Mouse (Mus musculus) cerebellum, adult 9-10 months (tissue): ENCODE results near the gene 4930579G24Rik.
A peak's percentile ranks its signal among the peaks of the same experiment; 100 is the strongest.

Experiments
- DNase-seq: peaks from one replicate; pipeline ENCODE4 v3.0.0; 2022

4930579G24Rik gene

DNA sequence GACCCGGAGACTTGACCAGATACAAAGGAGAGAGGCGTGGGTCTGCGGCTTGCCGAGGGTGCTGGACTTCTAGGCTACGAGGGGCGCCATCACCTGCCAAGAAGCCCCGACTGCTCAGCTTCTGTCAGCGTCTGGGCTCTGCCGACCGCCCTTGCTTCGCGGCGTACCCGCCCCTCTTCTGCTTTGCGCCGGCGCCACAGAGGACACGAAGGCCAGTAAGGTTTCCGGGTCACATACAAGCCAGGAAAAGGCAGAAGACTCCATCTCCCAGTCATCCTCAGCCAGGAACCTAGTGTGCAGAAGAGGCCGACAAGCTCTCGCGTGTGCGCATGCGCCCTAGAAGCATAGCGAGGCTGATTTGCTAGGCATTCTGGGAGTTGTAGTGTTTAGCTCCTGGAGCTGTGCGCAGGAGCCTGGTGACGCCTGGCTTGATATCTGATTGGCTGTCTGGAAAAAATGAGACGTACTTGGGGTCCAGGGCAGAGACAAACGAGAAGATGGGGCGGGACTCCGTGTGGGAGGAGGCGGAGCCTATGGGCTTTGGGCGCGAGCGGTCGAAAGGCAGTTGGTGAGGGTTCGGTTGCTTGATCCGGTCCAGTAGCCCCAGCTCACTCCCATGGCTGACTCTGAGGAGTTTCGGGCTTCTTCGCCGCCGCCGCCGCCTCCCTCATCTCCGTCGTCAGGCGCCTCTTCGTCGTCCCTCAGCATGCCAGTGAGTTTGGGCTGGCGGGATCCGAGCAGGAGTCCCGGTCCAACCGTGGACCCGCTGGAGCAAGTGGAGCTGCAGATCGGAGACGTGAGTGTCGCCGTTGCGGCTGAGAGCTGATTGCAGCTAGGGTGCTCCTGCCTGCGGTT lies at the start of gene 4930579G24Rik:
Gene 4930579G24Rik (plus strand): TSS at position 519 of the 855 bp plus-strand sequence.
- DNase-seq = peak; percentile 99

DNA sequence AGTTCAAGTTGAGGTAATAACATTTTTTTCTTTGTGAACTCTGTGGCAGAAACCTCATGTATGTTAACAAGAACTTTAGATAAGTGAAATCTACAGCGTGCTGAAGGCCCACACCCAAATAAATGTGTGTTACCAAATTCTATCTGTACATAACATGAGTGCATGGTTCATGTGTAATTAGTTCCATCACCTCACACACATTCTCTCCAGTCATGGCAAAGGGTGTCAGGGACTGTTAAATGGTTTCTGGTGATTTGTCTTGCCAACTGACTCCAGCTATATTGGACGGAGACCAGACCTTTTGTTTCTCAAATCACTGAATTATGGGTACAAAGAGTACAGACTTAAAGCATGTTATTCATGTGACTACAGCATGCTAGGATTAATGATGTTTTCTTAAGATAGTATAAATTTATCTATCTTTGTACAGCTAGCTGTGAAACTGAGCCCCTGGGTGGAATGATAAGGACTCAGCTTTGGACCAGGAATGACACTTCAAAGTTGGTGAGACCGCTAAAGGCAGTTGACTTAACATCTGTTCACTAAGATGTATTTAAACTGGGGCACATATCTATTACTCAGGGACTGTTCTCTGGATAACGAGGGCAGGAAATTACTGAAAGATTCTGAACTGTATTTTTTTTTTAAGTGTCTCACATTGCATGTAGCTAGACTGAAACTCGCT lies 48.8 kb upstream of the 4930579G24Rik start:
- DNase-seq = no peak

DNA sequence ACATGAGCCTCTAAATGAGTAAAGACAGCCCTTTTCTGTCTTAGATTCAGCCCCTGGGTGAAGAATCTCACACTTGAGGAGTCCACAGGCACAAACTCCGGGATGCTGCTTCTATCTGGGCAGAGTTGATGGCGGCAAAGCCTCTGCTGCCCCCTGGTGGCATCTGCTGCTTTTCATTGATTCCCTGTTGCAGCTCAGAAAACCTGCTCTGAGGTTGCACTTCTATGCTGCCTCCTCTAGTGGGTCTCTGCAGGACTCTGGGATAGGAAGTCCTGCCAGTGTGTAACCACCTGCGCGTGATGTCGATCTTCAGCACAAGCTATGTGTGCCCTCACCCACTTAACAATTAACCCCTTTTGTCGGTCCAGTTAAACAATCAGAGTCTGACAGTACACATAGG lies 42.1 kb upstream of the 4930579G24Rik start:
- peak; percentile 95 for DNase-seq

DNA sequence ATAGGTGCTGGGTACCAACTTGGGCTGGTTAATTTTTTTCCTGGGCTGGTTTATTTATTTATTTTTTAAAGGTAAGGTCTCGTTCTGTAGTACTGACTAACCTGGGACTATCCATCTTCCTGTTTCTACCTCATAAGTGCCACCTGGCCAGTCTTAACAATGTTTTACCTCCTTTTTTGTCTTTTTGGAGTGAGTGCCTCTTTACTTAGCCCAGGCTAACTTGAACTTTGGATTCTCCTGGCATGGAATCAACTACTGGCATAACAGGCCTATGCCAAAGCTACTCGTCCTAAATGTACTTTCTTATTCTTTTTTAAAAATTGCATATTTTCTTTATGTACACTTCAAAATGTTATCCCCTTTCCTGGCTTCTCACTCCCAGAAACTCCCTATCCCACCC lies 39.2 kb upstream of the 4930579G24Rik start:
- DNase-seq = no peak

DNA sequence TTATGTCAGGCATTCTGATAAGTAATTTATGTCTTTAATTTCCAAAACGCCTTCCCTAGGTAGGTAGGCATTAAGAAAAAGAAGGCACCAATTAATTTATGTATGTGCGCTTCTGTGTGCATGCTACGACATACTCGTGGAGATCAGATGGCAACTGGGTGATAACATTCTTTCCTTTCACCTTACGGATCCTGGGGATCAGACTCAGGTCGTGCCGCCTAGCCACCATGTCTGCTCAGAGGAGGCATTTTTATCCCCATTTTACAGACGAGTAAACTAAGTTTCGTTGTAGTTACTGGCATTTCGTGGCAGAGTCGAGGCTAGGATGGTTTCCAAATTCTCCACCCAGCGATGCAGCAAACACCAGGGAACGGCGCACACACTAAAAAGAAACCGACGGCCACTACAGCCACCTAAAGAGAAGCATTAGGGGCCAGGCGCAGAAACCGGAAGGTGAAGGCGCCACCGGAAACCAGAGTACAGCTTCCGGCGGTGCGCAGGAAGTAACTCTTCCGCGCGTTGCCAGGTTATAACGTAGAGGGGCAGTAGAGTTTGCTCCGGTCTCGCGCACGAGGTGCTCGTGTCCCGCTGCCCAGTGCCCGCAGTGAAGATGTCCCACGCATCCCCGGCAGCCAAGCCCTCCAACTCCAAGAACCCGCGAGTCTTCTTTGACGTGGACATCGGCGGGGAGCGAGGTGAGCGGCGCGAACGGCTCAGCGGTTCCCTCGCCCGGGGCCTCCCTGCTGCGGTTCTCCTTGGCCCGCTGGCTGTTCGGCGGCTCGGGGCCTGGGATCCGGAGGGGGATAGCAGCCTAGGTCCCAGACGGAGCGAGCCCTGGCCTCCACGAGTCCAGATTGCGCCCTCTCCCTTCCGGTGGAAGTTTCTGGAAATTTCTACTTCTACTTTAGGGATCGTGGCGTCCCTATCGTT lies 37.8 kb upstream of the 4930579G24Rik start, which contains the start of gene Ppid:
Gene Ppid (plus strand): TSS at position 480 of the 930 bp plus-strand sequence.
- peak; percentile 70 for DNase-seq

DNA sequence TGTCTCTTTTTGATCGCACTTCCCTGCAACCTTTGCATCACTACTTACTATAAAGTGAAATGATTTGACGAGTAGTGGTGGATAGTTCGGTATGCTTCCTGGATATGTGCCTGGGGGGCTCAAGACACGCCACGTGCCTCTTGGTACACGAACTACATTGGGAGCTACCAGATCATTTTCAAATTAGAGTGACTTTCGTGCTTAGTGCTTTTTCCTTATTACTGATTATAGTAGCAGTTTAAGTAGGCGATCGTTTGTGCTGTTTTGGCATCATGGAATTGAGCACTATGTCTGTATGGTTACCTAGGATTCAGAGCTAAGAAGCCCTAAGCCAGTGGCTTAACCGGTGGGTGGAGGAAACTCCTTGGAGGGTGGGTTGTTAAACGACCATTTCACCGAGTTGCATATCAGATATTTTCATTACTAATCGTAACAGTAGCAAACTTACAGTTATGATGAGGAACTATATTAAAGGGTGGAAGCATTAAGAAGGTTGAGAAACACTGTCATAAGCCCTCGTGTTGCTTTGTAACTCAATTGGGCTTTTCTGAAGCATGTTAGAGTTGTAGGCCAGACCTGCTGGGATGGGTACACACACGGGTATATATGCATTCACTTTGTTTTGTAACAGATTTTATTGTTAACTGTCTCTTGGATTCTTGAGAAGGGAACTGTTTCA lies 36.9 kb upstream of the 4930579G24Rik start:
- peak; percentile 31 for DNase-seq

DNA sequence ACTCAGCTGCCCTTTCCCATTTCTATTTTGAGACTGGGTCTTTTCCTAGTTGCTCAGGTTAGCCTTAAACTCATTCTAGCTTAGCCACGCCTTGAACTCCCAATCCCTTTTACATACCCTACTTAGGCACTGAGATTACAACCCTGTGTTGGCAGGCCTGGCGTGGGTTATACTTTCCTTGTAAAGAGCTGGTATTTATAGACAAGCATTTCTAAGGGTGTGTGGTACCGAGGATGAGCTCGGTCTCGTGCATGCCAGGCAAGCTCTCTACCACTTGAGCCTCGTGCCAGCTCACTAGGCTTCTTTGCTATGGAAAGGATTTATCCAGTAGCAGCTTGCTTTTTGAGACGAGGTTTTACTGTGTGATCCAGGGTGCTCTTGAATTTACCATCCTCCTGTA lies 33.4 kb upstream of the 4930579G24Rik start:
- no peak for DNase-seq

DNA sequence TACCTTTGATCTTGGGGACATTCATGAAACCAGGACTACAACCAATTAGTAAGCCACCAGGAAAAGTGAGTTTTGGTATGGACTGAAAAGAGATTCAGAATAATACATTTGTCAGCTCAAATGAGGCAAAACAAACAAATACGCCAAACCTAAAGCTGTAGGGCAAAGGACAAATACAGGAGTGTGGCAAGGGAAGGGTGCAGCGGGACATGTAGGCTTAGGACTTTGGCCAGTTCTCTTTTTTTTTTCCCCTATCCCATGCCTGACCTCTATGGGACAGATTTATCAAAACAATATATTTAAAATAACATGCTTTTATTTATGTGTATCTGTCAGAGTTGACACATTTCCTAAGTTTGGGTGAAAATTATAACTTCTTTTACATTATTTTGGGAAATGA lies 19.0 kb upstream of the 4930579G24Rik start:
- no peak for DNase-seq

DNA sequence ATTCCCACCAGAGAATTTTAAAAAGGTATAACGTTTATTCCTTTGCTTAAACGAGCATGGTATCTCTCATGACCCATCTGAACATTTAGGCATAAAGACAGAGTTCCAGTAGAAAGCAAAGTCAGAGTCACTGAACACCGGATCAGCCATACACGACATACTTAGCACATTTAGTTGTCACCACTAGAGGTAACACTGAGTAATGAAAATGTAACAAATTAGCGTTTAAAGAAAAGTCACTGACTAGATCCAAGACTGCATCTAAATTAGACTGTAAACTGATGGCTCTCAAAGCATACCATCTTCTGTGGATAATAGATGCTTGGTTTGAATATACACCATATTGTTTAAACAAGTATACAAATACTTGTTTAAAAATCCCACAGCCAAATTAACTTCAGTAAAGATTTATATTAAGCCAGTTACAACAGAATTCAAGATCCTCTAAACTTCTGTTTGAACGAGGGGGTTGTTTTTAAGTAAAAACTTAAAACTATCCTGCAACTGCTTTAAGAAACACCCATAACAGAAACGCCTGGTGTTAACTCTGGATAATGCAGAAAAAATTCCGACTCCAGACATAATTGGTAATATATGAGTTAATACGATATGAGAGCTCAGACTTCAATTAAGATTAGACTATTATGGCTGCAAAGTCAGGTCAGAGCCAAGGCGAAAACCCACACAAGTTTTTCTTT lies 1.2 kb upstream of the 4930579G24Rik start:
- peak; percentile 21 for DNase-seq

DNA sequence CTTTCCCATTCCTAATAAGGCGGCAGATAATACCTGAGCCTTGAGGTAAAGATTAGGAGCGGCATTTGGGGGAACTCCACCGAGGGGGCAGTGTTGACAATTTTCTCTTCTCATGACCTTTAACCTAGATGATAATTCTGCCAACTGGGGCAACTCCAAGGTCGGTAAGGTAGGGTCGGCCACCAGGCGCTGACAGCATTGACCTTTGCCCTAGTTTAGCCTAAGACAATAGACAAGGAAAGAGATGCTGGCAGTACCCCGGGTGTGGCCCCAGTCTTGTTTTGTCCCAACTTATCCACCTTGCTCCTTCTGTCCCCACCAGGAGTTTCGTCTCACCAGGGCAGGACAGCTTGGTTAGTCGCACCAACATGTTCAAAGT lies 708 bp upstream of the 4930579G24Rik start:
- DNase-seq = no peak

DNA sequence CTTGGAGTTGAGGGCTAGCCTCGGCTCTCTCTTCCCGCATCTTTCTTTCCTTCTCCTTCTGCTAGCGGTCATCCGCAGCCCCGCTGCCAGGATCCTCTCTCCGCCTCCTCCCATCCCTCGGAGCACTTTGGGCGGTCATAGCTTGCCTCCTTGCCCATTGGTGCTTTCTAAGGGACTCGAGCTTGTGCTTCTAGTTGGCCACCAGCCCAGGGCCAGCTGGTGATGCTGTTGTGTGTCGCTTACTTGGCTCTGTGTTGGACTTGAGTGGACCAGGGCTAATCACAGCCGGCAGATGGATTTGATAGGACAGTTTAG lies 494 bp downstream of the 4930579G24Rik start, which contains the start of gene Etfdh:
Gene Etfdh (minus strand): TSS at position 85 of the 315 bp plus-strand sequence.
- DNase-seq = peak; percentile 92

DNA sequence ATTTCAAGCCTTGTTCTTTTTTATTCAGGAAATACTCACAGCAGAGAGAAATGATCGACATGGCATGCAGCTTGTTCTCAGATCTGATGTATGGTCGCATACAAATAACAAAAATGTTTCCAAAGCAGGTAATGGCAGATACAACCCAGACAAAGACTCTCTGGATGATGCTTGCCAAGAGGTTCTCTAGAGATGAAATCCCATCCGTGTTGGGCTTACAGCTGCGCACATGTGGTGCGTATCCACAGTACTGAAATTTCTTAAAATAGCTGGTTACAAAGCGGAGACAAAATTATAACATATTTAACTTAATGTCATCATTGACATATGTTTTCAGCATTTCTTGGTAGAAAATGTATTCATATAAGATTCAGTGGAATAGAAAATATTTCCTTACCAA lies 23.2 kb downstream of the 4930579G24Rik start:
- no peak for DNase-seq

DNA sequence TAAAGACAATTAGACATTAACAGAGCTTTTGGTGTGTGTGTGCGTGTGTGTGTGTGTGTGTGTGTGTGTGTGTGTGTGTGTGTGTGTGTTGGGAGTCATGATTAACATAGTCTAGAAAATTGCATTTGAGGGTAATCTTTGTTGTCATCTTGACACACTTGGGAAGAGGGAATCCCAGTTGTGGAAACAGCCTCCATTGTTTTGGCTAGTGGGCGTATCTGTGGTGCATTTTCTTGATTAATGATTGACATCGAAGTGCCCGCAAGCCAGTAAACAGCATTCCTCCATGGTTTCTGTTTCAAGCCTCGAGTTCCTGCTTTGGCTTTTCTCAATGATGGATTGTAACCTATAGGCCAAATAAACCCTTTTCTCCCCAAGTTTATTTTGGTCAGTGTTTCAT lies 27.8 kb downstream of the 4930579G24Rik start:
- no peak for DNase-seq

DNA sequence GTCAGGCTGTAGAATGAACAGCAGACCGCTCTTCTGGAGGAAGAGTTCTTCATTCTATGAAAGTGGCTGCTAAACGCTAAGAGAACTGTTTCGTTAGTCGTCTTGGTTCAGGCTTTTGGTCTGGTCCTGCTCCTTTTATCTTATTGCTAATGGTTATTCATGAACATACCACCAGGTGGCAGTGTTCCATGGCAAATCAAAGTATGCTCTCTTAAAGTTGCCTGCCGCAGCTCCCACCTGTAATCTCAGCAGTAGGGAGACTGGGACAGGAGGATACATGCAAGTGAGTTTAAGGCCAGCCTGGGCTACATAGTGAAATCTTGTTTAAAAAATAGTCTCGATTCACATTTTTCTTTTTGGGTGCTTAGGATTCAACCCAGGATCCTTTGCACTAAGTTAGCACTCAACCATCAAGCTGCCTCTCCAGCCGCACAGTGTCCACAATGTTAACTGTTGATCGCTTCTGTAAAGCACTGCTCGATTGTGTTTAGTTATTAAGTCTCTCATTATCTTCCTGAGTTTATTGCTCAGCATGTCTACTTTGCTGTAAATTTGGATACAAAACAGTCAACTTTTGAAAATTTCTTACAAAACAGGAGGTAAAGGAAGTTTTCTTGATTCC lies 36.0 kb downstream of the 4930579G24Rik start:
- DNase-seq = peak; percentile 61

DNA sequence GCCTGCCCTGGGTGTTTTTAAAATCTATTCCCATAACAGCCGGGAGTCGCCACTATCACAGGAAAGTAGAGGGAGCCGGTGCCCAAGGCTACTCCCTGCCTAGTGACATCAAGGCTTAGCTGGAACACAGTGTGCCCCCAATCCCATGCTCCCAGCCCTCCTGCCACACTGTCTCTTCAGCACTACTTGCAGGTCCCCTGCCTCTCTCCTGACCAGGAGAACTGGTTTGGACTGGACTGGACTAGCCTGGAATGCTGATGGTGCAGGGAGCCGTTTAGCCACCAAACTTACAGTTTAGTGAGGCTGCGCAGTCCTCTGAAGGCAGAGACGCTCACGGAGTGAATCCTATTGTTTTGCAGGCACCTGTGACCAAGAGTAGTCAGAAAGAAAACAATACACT lies 41.7 kb downstream of the 4930579G24Rik start:
- DNase-seq = no peak

DNA sequence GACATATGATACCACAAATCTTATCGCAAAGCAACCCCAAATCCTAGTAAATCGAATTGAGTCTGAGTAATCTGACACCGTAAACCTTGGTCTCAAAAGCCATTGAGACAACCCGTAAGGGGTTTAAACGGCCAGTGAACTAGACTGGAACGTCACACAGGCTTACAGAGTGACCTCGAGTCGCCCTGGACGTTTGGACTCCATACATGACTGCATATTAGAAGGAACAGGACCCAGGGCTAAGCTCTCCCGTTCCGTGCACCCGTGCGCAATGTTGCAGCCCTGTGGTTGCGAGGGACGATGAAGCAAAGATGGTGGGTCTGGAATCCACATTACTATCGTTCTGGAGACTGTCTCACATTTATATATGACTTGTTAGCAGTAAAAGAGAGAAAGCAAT lies 43.3 kb downstream of the 4930579G24Rik start:
- no peak for DNase-seq

DNA sequence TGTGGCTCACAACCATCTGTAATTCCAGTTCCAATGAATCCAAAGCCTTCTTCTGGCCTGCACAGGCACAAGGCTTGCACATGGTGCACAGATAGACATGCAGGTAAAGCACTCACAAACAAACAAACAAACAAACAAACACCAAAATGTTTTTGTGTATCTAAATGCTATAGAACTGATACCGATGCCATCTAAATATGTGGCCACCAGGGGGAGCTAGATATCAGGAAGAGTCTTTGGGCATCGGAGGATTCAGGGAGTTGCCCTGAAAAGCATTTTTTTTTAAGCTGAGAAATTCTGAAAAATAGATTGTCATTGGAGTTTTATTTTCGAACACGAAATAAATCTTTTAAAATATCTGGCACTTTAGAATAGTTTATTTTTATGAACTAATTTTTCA lies 44.2 kb downstream of the 4930579G24Rik start:
- DNase-seq = peak; percentile 64

DNA sequence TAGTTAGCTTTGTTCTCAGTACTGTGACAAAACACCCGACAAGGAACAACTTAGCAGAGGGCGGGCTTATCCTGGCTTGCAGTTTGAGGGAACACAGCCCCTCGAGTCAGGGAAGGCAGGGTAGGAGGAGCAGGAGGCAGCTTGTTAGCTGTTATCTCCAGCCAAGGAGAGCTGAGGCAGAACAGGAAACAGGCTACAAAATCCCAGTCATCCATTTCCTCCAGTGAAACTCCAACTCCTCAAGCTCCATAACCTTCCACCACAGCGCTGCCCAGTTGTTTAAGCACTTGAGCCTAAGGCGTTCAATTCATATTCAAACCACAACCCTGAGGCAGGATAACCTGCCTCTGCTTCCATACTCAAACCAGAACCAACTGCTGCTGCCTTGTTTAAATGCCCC lies 45.8 kb downstream of the 4930579G24Rik start:
- no peak for DNase-seq

DNA sequence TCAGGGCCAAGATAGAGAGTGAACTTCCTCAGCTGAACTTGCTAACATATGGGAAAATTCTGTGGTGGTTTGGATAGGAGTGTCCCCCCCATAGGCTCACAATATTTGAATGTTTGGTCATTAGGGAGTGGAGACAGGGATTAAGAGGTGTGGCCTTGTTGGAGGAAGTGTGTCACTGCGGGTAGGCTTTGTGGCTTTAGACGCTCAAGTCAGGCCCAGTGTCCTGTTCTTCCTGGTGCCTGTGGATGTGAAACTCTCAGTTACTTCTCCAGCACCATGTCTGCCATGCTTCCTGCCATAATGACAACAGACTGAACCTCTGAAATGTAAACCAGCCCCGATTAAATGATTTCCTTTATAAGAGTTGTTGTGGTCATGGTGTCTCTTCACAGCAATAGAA lies 47.5 kb downstream of the 4930579G24Rik start:
- DNase-seq = no peak
